Mouse (Mus musculus) cerebellum, adult 8-10 months (tissue): Measurements from ENCODE around the gene Hps3.
"Not testable (repeated sequence)": the region's sequence is repeated elsewhere in the genome, so short reads cannot be mapped to it uniquely, and the experiment has no call there.

Source experiments
- DNase-seq: peaks from one replicate; pipeline ENCODE4 v3.0.0; 2022

Gene Hps3

DNA sequence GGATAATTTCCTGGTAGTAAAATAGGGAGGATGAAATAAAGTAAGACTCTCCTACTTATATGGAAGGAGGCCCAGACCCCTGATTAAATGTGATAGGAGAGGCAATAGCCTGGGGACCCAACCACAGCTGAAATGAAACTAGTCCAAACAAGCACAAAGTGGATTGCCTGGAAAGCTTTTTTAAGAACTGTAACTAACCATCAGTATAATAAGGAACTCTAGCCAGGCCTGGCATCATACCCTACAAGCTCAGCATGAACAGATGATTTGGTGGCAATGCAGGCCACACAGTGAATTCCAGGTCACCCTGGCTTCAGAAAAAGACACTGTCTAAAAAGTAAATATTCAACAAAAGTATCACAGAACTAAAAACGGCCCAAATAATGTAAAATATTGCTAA lies 29.5 kb downstream of the Hps3 start:
- peak; percentile 13 for DNase-seq

- DNase-seq, result no peak
Observed at GRCm38 (mm10) chr3:20004422-20004821, 30.7 kb downstream of the Hps3 start.

- no peak for DNase-seq
Observed at GRCm38 (mm10) chr3:20002786-20003185, 32.3 kb downstream of the Hps3 start.

GRCm38 (mm10) chr3:20000806-20001205 lies 34.3 kb downstream of the Hps3 start:
- no peak for DNase-seq

DNA sequence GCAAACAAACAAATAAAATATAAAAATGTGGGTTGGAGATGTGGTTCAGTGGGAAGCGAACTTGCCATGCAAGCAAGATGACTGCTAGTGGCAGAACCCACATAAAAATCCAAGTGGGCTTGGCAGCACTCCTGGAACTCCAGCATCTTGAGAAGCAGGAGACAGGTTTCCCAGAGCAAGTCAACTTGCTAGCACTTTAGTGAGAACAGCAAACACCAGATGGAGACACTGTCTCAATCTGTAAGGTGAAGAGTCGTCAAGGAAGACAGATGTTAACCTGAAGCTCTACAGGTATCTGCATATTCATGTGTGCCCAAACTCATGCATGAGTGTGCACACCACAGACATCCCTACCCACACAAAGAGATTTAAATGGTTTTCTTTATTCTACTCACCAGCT lies 35.6 kb downstream of the Hps3 start:
- no peak for DNase-seq

DNA sequence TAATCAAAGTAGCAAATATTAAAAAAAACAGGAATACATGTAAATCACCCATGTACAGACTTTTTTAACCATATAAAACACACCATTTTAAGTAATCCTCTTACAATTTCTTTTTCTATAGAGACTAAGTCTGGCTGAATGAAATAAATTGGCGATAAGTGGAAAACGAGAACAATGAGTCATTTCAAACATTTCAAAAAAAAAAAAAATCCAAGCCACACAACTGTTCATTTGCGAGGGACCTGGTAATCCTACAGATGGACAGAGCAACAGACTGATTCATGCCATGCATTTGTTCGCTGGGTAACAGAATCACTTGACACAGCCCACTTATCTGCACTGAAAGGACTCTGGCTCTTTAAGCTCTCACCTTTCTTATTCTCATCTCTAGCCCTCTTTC lies 42.7 kb downstream of the Hps3 start:
- DNase-seq, result no peak

DNA sequence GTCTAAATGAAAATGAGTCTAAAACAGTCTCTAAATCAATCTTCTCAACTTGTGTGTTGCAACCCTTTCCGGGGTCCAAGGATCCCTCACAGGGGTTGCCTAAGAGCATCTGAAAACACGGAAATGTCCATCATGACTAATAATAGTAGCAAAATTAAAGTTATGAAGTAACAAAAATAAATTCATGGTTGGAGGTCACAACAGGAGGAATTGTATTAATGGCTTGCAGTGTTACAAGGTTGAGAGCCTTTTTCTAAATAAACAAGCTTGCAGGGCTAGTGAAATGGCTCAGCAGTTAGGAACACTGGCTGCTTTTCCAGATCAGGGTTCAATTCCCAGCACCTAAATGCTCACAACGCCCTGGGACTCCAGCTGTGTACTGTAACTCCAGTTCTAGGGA lies 45.1 kb downstream of the Hps3 start:
- no peak for DNase-seq

GRCm38 (mm10) chr3:19986123-19986522 lies 49.0 kb downstream of the Hps3 start:
- no peak for DNase-seq

DNA sequence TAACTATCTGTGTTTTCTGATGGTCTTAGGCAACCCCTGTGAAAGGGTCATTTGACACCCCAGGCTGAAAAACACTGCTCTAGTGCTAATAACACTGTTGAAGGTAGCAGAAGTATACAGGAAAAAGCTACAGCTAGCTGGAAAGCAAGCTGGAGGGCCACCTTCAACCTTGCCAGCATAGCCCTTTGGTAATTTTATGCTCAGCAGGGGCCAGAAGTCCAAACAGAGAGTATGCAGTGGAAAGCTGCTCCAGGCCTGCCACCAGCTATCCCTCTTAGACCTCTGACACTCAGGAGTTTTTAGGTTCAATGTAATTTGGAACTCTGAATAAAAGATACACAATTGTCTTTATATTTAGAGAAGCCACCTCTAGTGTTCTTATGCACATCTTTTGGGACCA lies 52.3 kb downstream of the Hps3 start:
- no peak for DNase-seq

DNA sequence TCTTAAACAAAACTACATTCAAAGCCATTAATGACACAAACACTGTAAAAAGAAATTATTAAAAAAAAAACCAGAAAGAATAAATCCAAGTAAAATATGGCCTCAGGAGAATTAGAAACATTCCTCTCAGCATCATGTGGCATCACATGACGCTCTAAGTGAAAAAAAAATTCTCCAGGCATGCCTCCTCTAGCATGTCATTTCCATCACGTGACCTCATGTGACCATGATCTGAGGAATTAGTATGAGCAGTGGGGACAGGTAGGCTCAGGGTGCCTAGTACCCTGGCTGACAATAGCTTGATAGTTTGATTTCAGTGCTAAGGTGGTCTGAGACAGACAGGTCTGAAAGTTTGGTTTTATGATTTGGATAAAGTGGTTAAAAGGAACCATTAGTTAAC lies 54.0 kb downstream of the Hps3 start:
- DNase-seq, result no peak

GRCm38 (mm10) chr3:19978474-19978873 lies 56.6 kb downstream of the Hps3 start:
- DNase-seq, result no peak

DNA sequence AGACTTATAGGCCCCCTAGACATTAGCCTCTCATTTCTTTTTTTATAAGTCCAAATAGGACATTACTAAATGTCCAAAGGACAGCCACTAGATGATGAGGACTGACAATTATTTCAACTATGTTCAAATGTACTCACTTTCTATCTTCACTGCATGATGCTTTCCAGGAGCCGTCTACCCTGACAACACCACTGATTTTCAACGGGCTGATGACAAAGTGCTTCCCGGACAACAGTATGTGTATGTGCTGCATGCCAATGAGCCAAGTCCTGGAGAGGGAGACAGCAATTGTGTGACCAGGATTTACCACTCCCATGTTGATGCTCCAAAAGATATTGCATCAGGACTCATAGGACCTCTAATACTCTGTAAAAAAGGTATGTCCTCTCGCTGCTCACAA lies 69.0 kb downstream of the Hps3 start:
- no peak for DNase-seq

- no peak for DNase-seq
Observed at GRCm38 (mm10) chr3:19965239-19965638, 69.9 kb downstream of the Hps3 start.

GRCm38 (mm10) chr3:19964625-19965188 lies 70.4 kb downstream of the Hps3 start:
- DNase-seq, result no peak

- no peak for DNase-seq
Observed at GRCm38 (mm10) chr3:19962769-19963513, 72.2 kb downstream of the Hps3 start.

GRCm38 (mm10) chr3:19961341-19961740 lies 73.8 kb downstream of the Hps3 start:
- no peak for DNase-seq

- DNase-seq, result no peak
Observed at GRCm38 (mm10) chr3:19960570-19961114, 74.5 kb downstream of the Hps3 start.

GRCm38 (mm10) chr3:19958983-19959382 lies 76.1 kb downstream of the Hps3 start:
- no peak for DNase-seq

- DNase-seq, result no peak
Observed at GRCm38 (mm10) chr3:19958031-19958430, 77.1 kb downstream of the Hps3 start.

GRCm38 (mm10) chr3:19956885-19957284 lies 78.2 kb downstream of the Hps3 start, which contains the start of gene Cp:
Cp (plus strand) TSS chr3:19957054.
- DNase-seq, result no peak

- DNase-seq, result no peak
Observed at GRCm38 (mm10) chr3:19953865-19954264, 81.2 kb downstream of the Hps3 start.

DNA sequence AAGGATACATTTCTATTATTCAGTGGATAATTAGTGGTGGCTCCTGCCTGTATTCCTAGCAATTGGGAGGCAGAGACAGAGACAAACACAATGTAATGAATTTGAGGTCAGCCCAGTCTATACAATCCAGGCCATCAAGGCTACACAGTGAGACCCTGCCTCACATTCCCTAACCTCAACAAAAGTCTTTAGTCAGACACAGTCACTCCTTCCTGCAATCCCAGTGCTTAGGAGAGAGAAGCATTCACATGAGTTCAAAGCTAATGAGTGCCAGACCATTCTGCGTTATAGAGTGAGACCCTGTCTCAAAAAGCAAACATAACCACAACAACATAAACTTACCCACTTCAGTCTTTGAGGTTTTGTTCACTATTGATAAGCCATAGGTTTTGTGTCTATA lies 81.7 kb downstream of the Hps3 start:
- DNase-seq, result no peak

GRCm38 (mm10) chr3:19949401-19949800 lies 85.7 kb downstream of the Hps3 start:
- not testable (repeated sequence) for DNase-seq

DNA sequence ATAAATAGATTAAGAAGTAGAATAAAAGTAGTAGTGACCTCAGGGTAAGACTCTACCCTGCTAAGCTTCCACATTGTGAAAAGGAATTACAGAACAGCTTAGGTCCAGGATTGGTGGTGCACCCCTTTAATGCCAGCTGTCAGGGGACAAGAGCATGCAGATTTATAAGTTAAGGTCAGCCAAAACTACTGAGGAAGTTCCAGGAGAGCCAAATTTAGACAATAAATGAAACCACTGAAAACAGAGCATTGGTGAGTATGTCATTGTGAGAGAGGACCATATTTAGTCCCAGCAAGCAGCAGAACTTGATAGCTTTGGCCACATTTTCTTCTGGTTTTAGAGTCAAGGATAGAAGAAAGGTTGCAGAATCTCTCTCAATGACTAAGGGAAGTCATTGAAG lies 86.6 kb downstream of the Hps3 start:
- DNase-seq, result no peak
